Mouse (Mus musculus) midbrain, embryonic 10.5 days (tissue): ENCODE results near the gene Mmp15. TPM values are rescaled to one million over a fixed set of nuclear protein-coding genes. Genes with fewer than 3 reads are reported as not detected.

Experiments
- DNase-seq: peaks from one replicate; pipeline ENCODE4 v3.0.0-alpha.2; 2017; ENCODE audit warnings: low spot score
- H3K27ac ChIP-seq: fragments of 300-500 bp; sonication (generic); replicated peaks from 2 replicates; pipeline ENCODE4 v1.5.1; 2016; ENCODE audit warnings: mild to moderate bottlenecking
- H3K27me3 ChIP-seq: fragments of 300-500 bp; sonication (generic); 2 replicates; pipeline ENCODE4 v1.6.1; 2016; ENCODE audit warnings: low read depth, mild to moderate bottlenecking; ENCODE audit not compliant: poor library complexity, severe bottlenecking
- H3K36me3 ChIP-seq: fragments of 300-500 bp; sonication (generic); 2 replicates; pipeline ENCODE4 v1.6.1; 2016; ENCODE audit warnings: mild to moderate bottlenecking, moderate library complexity
- H3K4me1 ChIP-seq: fragments of 300-500 bp; sonication (generic); 2 replicates; pipeline ENCODE4 v1.6.1; 2016
- H3K4me3 ChIP-seq: fragments of 300-500 bp; sonication (generic); 2 replicates; pipeline ENCODE4 v1.5.1; 2016; ENCODE audit warnings: mild to moderate bottlenecking, moderate library complexity
- H3K9me3 ChIP-seq: fragments of 300-500 bp; sonication (generic); replicated peaks from 2 replicates; pipeline ENCODE4 v1.6.1; 2016; ENCODE audit warnings: mild to moderate bottlenecking
- WGBS: fragments of 180-500 bp; shearing (Covaris S2); methylation state at CpG from one replicate; pipeline ENCODE4 v1.1.7; 2016; 5-methylcytosine and 5-hydroxymethylcytosine counted together
- polyA plus RNA-seq: library from polyadenylated mRNA; unstranded; fragments of >200 nt; fragmentation: Nextera tagmentation; extraction: Ambion mirVana; gene quantifications from 2 replicates; pipeline ENCODE4 v1.2.1, GENCODE M21; 2016

The Mmp15 gene
- polyA plus RNA-seq, 1 experiment from 2014 or later: 12.8 TPM

DNA sequence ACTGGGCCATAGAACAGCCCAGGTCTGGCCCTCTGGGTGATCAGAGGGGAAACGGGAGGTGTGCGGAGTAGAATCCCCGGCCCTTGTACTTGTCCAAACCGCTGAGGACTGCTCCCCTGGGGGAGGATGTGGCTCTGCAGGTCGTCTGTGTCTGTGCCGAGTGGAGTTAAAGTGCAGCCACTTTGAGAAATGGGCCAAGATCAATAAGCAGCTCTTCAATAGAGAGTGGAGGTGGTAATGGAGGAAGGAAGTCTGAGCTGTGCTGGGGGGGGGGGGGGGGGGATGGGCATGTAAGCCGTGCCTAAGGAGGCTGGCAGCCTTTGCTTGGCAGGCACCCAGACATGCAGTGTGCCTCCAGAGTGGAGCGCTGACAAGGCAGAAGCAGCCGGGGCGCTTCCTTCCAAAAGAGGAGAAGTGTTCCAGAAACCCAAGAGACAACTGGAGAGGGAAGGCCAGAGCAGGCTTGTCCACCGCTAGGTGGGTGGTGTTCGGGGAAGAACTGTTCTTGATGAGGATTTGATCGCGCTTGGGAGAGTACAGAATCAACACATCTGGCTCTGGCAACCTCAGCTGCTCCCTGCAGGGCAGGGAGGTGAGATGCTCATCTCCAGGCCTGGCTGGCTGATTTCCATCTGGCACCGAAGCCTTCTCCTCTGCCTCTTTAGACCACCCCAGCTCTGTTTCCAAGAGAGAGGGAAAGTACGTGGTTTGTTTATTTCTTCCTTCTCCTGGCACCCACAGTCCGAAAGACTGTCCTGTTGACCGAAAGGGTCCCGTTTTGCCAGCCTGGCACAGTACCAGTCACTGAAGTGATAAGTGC, 3.0 kb upstream of the Mmp15 start:
- Histone ChIP-seq H3K4me1 (peaks cover 30% of the 10 kb centered on the region), H3K27ac (no peak overlapping the region), H3K27me3 (peaks cover 49% of the 10 kb centered on the region), H3K4me3 (no peak overlapping the region), H3K36me3 (peaks cover 8% of the 10 kb centered on the region), H3K9me3 (no peaks in the 10 kb centered on the region)
- WGBS: 75% methylated on average over 19 of the region's 19 CpGs
- DNase-seq: no peak

GRCm38 (mm10) chr8:95351461-95351860, 607 bp upstream of the Mmp15 start:
- DNase-seq: peak; percentile 46
- no peaks in the 10 kb centered on the region for H3K9me3 ChIP-seq
- H3K36me3 ChIP-seq: peaks cover 5% of the 10 kb centered on the region; the same call in 1 of the 2 replicates
- WGBS: 2% methylated on average over 15 of the region's 15 CpGs
- peaks cover 40% of the 10 kb centered on the region for H3K4me1 ChIP-seq
- peaks cover 54% of the 10 kb centered on the region for H3K27me3 ChIP-seq
- peak overlapping the region; percentile 86 for H3K4me3 ChIP-seq
- peak overlapping the region; percentile 94; the same call in 1 of the 2 replicates for H3K27ac ChIP-seq

- H3K27me3 ChIP-seq: peaks cover 54% of the 10 kb centered on the region
Measured at GRCm38 (mm10) chr8:95352871-95353866, 1.1 kb downstream of the Mmp15 start.

DNA sequence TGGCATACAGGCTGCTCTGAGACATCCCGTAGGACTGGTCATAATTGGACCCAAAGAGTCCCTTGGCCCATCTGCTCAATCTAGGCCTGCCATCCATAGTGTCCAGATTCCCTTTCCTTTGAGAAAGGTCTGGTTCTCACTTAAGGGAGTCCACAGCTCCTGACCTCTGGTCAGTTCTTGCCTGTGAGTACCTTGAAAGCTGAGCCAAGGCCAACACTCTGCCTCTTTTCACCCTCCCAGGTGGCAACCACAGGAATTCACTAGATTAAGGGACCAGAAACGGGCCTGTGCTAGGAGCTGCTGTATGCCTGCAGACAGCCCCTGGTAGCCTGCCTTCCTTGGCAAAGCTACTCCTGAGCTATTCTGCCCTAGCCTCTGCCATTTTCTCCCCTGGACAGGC, 2.5 kb downstream of the Mmp15 start:
- Histone ChIP-seq H3K4me3 (no peak overlapping the region), H3K9me3 (no peaks in the 10 kb centered on the region), H3K27ac (no peak overlapping the region), H3K36me3 (peaks cover 5% of the 10 kb centered on the region; the same call in 1 of the 2 replicates), H3K4me1 (peaks cover 54% of the 10 kb centered on the region), H3K27me3 (peaks cover 42% of the 10 kb centered on the region)
- 87% methylated on average over 2 of the region's 2 CpGs for WGBS
- DNase-seq: no peak

More at GRCm38 (mm10) chr8:95352871-95353866, 1.1 kb downstream of the Mmp15 start:
- Histone ChIP-seq H3K4me3 (peak overlapping the region; percentile 86), H3K9me3 (no peaks in the 10 kb centered on the region), H3K36me3 (peaks cover 5% of the 10 kb centered on the region; the same call in 1 of the 2 replicates), H3K27ac (peak overlapping the region; percentile 94), H3K4me1 (peaks cover 42% of the 10 kb centered on the region)
- 2% methylated on average over 62 of the region's 62 CpGs for WGBS
- peak; percentile 80 for DNase-seq

DNA sequence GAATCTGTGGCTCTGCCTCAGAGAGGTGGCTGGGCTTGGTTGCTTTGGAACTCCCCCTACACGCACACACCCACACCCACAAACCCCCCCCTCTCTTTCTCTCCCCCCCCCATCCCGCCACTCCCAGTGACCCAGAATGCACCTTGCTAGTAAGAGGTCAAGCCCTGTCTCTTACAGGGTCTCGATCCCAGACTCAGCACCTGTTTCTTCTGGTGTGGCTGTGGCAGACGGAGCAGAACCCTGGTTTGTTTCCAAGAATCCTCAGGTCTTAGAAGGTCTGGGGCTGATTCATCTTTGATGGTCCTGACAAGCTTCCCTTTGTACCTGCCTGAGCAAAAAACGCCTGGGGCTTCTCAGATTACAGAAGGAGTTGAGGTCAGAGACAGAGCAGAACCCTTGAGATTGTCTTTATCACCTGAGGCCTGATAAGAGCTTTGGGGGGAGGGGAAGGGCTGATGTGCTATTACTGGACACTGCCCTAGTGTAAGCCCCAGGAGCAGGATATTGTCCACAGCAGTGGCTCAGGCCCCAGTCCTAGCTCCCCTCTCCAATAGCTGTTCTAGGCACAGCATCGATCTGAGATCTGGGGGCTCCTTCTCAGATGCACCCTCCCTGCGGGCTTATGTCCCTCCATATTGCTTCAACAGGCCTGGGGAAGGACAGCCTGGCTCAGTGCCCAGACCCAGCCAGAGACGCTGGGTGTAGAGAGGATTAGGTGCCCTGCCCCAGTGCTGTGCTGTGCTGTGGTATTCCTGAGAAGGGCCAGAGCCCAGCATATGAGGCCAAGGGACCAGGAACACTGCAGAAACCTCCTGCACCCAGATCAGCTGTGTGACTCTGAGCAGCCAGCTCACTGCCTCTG, 6.7 kb downstream of the Mmp15 start:
- H3K27ac ChIP-seq: no peak overlapping the region
- no peak overlapping the region for H3K4me3 ChIP-seq
- WGBS: 74% methylated on average over 8 of the region's 8 CpGs
- peaks cover 47% of the 10 kb centered on the region for H3K4me1 ChIP-seq
- H3K36me3 ChIP-seq: peaks cover 7% of the 10 kb centered on the region; the same call in 1 of the 2 replicates
- DNase-seq: no peak
- peaks cover 8% of the 10 kb centered on the region for H3K27me3 ChIP-seq
- H3K9me3 ChIP-seq: no peaks in the 10 kb centered on the region

DNA sequence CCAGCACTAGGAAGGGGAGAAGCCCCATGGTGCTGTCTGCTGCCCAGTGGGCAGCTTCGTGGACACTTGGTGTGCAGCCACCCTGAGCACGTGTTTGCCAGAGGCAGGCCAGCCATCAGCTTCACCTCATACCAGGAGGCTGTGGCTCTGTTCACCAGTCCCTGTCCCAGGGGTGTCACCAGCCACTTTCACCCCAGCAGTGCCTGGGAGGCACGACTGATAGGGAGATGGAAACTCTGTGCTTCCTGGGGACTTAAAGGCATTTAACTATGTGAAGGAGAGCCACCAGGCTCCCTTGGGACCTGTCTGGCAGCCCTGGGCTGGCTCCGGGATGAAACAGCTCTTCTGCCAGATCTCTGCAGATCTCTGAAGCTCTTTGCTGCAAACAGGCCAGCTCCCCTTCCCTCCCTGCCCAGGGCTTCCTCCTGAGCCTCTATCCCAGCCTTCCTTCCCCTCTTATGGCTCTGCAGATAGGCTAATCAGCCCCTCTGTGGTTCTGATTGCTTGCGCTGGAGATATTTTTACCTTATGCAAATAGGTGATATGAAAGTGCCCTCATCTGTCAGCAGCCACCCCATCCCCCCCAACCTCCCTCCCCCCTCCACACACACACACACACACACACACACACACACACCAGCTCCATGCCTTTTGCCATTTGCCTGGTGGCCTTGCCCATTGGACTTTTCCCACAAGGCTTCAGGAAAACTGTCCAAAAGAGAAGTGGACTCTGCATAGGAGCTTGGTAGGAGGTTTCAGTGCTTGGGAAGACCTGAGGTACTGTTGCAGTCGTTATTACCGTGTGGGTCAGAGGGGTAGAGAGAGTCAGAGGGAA, 8.3 kb downstream of the Mmp15 start:
- Histone ChIP-seq H3K4me1 (peaks cover 34% of the 10 kb centered on the region), H3K27ac (peak overlapping the region; percentile 2; the same call in 1 of the 2 replicates), H3K4me3 (no peak overlapping the region), H3K36me3 (0 out of 2 replicates have a peak, but pooled peaks cover 5% of the 10 kb centered on the region), H3K27me3 (no peaks in the 10 kb centered on the region), H3K9me3 (no peaks in the 10 kb centered on the region)
- no peak for DNase-seq
- 56% methylated on average over 7 of the region's 7 CpGs for WGBS

- 0 out of 2 replicates have a peak, but pooled peaks cover 5% of the 10 kb centered on the region for H3K36me3 ChIP-seq
- H3K27me3 ChIP-seq: no peaks in the 10 kb centered on the region
- 68% methylated on average over 3 of the region's 3 CpGs for WGBS
- H3K4me1 ChIP-seq: peaks cover 34% of the 10 kb centered on the region
- DNase-seq: no peak
- no peaks in the 10 kb centered on the region for H3K9me3 ChIP-seq
- no peak overlapping the region for H3K4me3 ChIP-seq
- peak overlapping the region; percentile 2; the same call in 1 of the 2 replicates for H3K27ac ChIP-seq
Measured at GRCm38 (mm10) chr8:95361016-95361341, 8.9 kb downstream of the Mmp15 start.

DNA sequence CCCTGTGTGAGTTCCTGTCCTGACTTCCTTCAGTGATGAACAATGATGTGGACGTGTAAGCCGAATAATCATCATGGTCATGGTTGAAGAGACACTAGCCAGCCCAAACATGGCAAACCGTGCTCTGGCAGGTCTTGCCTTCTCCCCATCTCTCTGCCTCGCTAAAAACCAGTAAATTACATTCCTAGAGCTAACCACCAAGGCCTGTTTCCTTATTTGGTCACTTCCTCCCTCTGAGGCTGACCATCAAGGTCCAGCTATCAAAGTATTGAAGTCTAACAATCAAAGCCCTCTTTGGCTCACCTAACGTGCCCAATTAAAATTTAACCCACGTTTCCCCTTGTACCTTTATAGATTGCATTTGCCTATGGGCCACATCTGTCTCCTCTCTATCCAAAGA, 10.2 kb downstream of the Mmp15 start:
- WGBS: 84% methylated on average over 6 of the region's 6 CpGs
- Histone ChIP-seq H3K36me3 (peaks cover 15% of the 10 kb centered on the region), H3K27ac (no peak overlapping the region), H3K4me1 (peaks cover 34% of the 10 kb centered on the region), H3K9me3 (no peaks in the 10 kb centered on the region), H3K4me3 (no peak overlapping the region), H3K27me3 (no peaks in the 10 kb centered on the region)
- DNase-seq: no peak

DNA sequence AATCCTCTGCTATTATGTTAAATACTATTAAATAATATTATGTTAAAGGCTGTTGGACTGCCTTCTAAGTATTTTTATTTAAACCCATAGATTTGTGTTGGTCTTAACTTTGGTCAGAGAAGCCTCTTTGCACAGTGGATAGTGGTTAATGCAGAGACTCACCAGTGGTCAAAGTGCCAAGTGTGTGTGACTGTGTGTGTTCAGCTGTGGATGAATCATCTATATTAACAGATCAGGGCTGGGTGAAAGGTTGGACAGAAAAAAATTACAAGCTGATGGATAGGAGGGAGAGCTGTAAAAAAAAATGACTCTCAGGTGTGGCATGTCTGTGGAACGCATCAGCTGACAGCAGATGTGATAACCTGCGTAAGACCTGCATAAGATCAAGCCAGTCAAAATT, 11.8 kb downstream of the Mmp15 start:
- 96% methylated on average over 2 of the region's 2 CpGs for WGBS
- no peaks in the 10 kb centered on the region for H3K9me3 ChIP-seq
- H3K27me3 ChIP-seq: no peaks in the 10 kb centered on the region

GRCm38 (mm10) chr8:95369581-95370326, 17.7 kb downstream of the Mmp15 start:
- Histone ChIP-seq H3K27me3 (no peaks in the 10 kb centered on the region), H3K4me3 (no peak overlapping the region), H3K36me3 (peaks cover 84% of the 10 kb centered on the region), H3K4me1 (peaks cover 7% of the 10 kb centered on the region), H3K9me3 (no peaks in the 10 kb centered on the region), H3K27ac (no peak overlapping the region; the same call in 1 of the 2 replicates)
- 53% methylated on average over 20 of the region's 20 CpGs for WGBS
- DNase-seq: peak; percentile 27

More for the DNA sequence above, 11.8 kb downstream of the Mmp15 start:
- no peak overlapping the region for H3K27ac ChIP-seq
- H3K36me3 ChIP-seq: peaks cover 29% of the 10 kb centered on the region
- DNase-seq: no peak
- peaks cover 26% of the 10 kb centered on the region for H3K4me1 ChIP-seq
- H3K4me3 ChIP-seq: no peak overlapping the region
